Mouse (Mus musculus): ENCODE data around the gene Myo10. TPM values are rescaled to one million over a fixed set of nuclear protein-coding genes. Genes with fewer than 3 reads are reported as not detected.

Myo10 gene
- polyA plus RNA-seq, 1 experiment from 2014 or later = 38.0 TPM

GRCm38 (mm10) chr15:25621351-25622199, 750 bp upstream of the Myo10 start:
- Histone ChIP-seq H3K4me1 (peaks cover 29% of the 10 kb centered on the region), H3K9me3 (no peaks in the 10 kb centered on the region), H3K27me3 (no peaks in the 10 kb centered on the region), H3K36me3 (no peaks in the 10 kb centered on the region), H3K9ac (peak overlapping the region; percentile 33), H3K4me3 (peak overlapping the region; percentile 86), H3K27ac (peak overlapping the region; percentile 51; the same call in 1 of the 2 replicates), H3K4me2 (peak overlapping the region; percentile 60)
- WGBS = 8% methylated on average over 20 of the region's 20 CpGs
- no peak for ATAC-seq (ENCODE audit: borderline replicate concordance, extremely low read depth, low FRiP score, low TSS enrichment)

GRCm38 (mm10) chr15:25622867-25623471, 644 bp downstream of the Myo10 start:
- ATAC-seq (ENCODE audit: borderline replicate concordance, extremely low read depth, low FRiP score, low TSS enrichment) = peak; percentile 4; the same call in 1 of the 2 replicates
- H3K9me3 ChIP-seq = no peaks in the 10 kb centered on the region
- H3K4me2 ChIP-seq = peak overlapping the region; percentile 60
- H3K36me3 ChIP-seq = no peaks in the 10 kb centered on the region
- H3K9ac ChIP-seq = peak overlapping the region; percentile 83
- H3K4me3 ChIP-seq = peak overlapping the region; percentile 86
- under 1% methylated on average over 53 of the region's 61 CpGs for WGBS
- peak overlapping the region; percentile 96 for H3K27ac ChIP-seq
- H3K27me3 ChIP-seq = no peaks in the 10 kb centered on the region
- peaks cover 37% of the 10 kb centered on the region for H3K4me1 ChIP-seq

- WGBS = 3% methylated on average over 9 of the region's 9 CpGs
- ATAC-seq (ENCODE audit: borderline replicate concordance, extremely low read depth, low FRiP score, low TSS enrichment) = no peak
- Histone ChIP-seq H3K36me3 (no peaks in the 10 kb centered on the region), H3K4me1 (peaks cover 37% of the 10 kb centered on the region), H3K4me3 (peak overlapping the region; percentile 86), H3K27me3 (no peaks in the 10 kb centered on the region), H3K27ac (peak overlapping the region; percentile 96), H3K9ac (peak overlapping the region; percentile 83), H3K9me3 (no peaks in the 10 kb centered on the region), H3K4me2 (peak overlapping the region; percentile 60)
These were observed 1.3 kb downstream of the Myo10 start for GRCm38 (mm10) chr15:25623556-25624180.

GRCm38 (mm10) chr15:25624263-25624662, 1.9 kb downstream of the Myo10 start:
- ATAC-seq (ENCODE audit: borderline replicate concordance, extremely low read depth, low FRiP score, low TSS enrichment) = no peak
- Histone ChIP-seq H3K4me3 (peak overlapping the region; percentile 86), H3K9ac (peak overlapping the region; percentile 83; the same call in 1 of the 2 replicates)

GRCm38 (mm10) chr15:25625471-25625870, 3.1 kb downstream of the Myo10 start:
- no peaks in the 10 kb centered on the region for H3K27me3 ChIP-seq
- peak overlapping the region; percentile 60 for H3K4me2 ChIP-seq
- peaks cover 37% of the 10 kb centered on the region for H3K4me1 ChIP-seq
- ATAC-seq (ENCODE audit: borderline replicate concordance, extremely low read depth, low FRiP score, low TSS enrichment) = no peak
- no peak overlapping the region for H3K4me3 ChIP-seq
- no peak overlapping the region for H3K27ac ChIP-seq
- H3K36me3 ChIP-seq = no peaks in the 10 kb centered on the region
- 59% methylated on average over 4 of the region's 4 CpGs for WGBS
- H3K9me3 ChIP-seq = no peaks in the 10 kb centered on the region
- H3K9ac ChIP-seq = no peak overlapping the region

More at GRCm38 (mm10) chr15:25624263-25624662, 1.9 kb downstream of the Myo10 start:
- peak overlapping the region; percentile 60 for H3K4me2 ChIP-seq
- no peak overlapping the region for H3K27ac ChIP-seq
- no peaks in the 10 kb centered on the region for H3K9me3 ChIP-seq
- H3K27me3 ChIP-seq = no peaks in the 10 kb centered on the region
- H3K36me3 ChIP-seq = no peaks in the 10 kb centered on the region
- 47% methylated on average over 3 of the region's 3 CpGs for WGBS
- peaks cover 37% of the 10 kb centered on the region for H3K4me1 ChIP-seq

- Histone ChIP-seq H3K9ac (no peak overlapping the region), H3K27ac (no peak overlapping the region), H3K4me2 (no peak overlapping the region), H3K27me3 (no peaks in the 10 kb centered on the region), H3K36me3 (no peaks in the 10 kb centered on the region), H3K9me3 (no peaks in the 10 kb centered on the region), H3K4me3 (no peak overlapping the region), H3K4me1 (peaks cover 37% of the 10 kb centered on the region)
- 60% methylated on average over 7 of the region's 7 CpGs for WGBS
- no peak for ATAC-seq (ENCODE audit: borderline replicate concordance, extremely low read depth, low FRiP score, low TSS enrichment)
These were observed 4.7 kb downstream of the Myo10 start for GRCm38 (mm10) chr15:25627012-25627411.

GRCm38 (mm10) chr15:25628251-25628650, 5.9 kb downstream of the Myo10 start:
- no peak overlapping the region for H3K27ac ChIP-seq
- peaks cover 50% of the 10 kb centered on the region for H3K4me1 ChIP-seq
- no peaks in the 10 kb centered on the region for H3K36me3 ChIP-seq
- no peak overlapping the region for H3K9ac ChIP-seq
- no peak for ATAC-seq (ENCODE audit: borderline replicate concordance, extremely low read depth, low FRiP score, low TSS enrichment)
- H3K27me3 ChIP-seq = no peaks in the 10 kb centered on the region
- no peak overlapping the region for H3K4me3 ChIP-seq
- no peak overlapping the region for H3K4me2 ChIP-seq
- no peaks in the 10 kb centered on the region for H3K9me3 ChIP-seq
- WGBS = 86% methylated on average over 2 of the region's 2 CpGs

- no peak overlapping the region for H3K27ac ChIP-seq
- peaks cover 47% of the 10 kb centered on the region for H3K4me1 ChIP-seq
- WGBS = 68% methylated on average over 9 of the region's 9 CpGs
- H3K4me3 ChIP-seq = no peak overlapping the region
- no peak overlapping the region for H3K9ac ChIP-seq
- no peak for ATAC-seq (ENCODE audit: borderline replicate concordance, extremely low read depth, low FRiP score, low TSS enrichment)
- no peaks in the 10 kb centered on the region for H3K27me3 ChIP-seq
- H3K9me3 ChIP-seq = no peaks in the 10 kb centered on the region
- no peak overlapping the region for H3K4me2 ChIP-seq
- H3K36me3 ChIP-seq = no peaks in the 10 kb centered on the region
These were observed 8.4 kb downstream of the Myo10 start for GRCm38 (mm10) chr15:25630716-25631115.

- Histone ChIP-seq H3K36me3 (no peaks in the 10 kb centered on the region), H3K9me3 (no peaks in the 10 kb centered on the region), H3K27me3 (no peaks in the 10 kb centered on the region), H3K9ac (no peak overlapping the region), H3K4me2 (no peak overlapping the region), H3K4me3 (no peak overlapping the region), H3K27ac (no peak overlapping the region), H3K4me1 (peaks cover 53% of the 10 kb centered on the region)
- WGBS = 62% methylated on average over 6 of the region's 6 CpGs
- ATAC-seq (ENCODE audit: borderline replicate concordance, extremely low read depth, low FRiP score, low TSS enrichment) = no peak
These were observed 9.0 kb downstream of the Myo10 start for GRCm38 (mm10) chr15:25631332-25631731.

GRCm38 (mm10) chr15:25632902-25633301, 10.6 kb downstream of the Myo10 start:
- no peak overlapping the region for H3K9ac ChIP-seq
- H3K27ac ChIP-seq = peak overlapping the region; percentile 18; the same call in 1 of the 2 replicates

GRCm38 (mm10) chr15:25633674-25634340, 11.5 kb downstream of the Myo10 start:
- WGBS = 75% methylated on average over 13 of the region's 13 CpGs
- no peak overlapping the region for H3K4me3 ChIP-seq
- no peaks in the 10 kb centered on the region for H3K9me3 ChIP-seq
- H3K27ac ChIP-seq = no peak overlapping the region
- H3K4me2 ChIP-seq = no peak overlapping the region
- no peaks in the 10 kb centered on the region for H3K27me3 ChIP-seq
- H3K9ac ChIP-seq = no peak overlapping the region
- H3K36me3 ChIP-seq = no peaks in the 10 kb centered on the region
- peaks cover 65% of the 10 kb centered on the region for H3K4me1 ChIP-seq
- no peak; the same call in 1 of the 2 replicates for ATAC-seq (ENCODE audit: borderline replicate concordance, extremely low read depth, low FRiP score, low TSS enrichment)

More at GRCm38 (mm10) chr15:25632902-25633301, 10.6 kb downstream of the Myo10 start:
- WGBS = 54% methylated on average over 11 of the region's 11 CpGs
- H3K9me3 ChIP-seq = no peaks in the 10 kb centered on the region
- H3K4me2 ChIP-seq = no peak overlapping the region
- no peak overlapping the region for H3K4me3 ChIP-seq
- no peaks in the 10 kb centered on the region for H3K27me3 ChIP-seq
- H3K36me3 ChIP-seq = no peaks in the 10 kb centered on the region
- peaks cover 58% of the 10 kb centered on the region for H3K4me1 ChIP-seq
- peak; percentile 9; the same call in 1 of the 2 replicates for ATAC-seq (ENCODE audit: borderline replicate concordance, extremely low read depth, low FRiP score, low TSS enrichment)

Data from lung, embryonic 15.5 days (tissue).